Mouse (Mus musculus) cerebellum, postnatal 10 days (tissue): ENCODE measurements around the gene Prkn.

Experiments
- DNase-seq, 2 experiments: peaks; one replicate each; pipeline ENCODE4 v3.0.0; 2021; ENCODE audit warnings: mixed read lengths in 2 of 2

The Prkn gene

GRCm38 (mm10) chr17:11996311-11996710, 1156.1 kb downstream of the Prkn start:
- no peak for DNase-seq

- DNase-seq, result no peak
Measured at GRCm38 (mm10) chr17:12000285-12000684, 1160.1 kb downstream of the Prkn start.

- no peak for DNase-seq
Measured at GRCm38 (mm10) chr17:12021326-12021725, 1181.1 kb downstream of the Prkn start.

GRCm38 (mm10) chr17:12029362-12029761, 1189.2 kb downstream of the Prkn start:
- no peak for DNase-seq

GRCm38 (mm10) chr17:12029921-12030461, 1189.8 kb downstream of the Prkn start:
- DNase-seq, result peak in 1 of 2 experiments; percentile 6

- peak in 1 of 2 experiments; percentile 28 for DNase-seq
Measured at GRCm38 (mm10) chr17:12030556-12031160, 1190.5 kb downstream of the Prkn start.

- peak; percentile 89 to 92 for DNase-seq
Measured at GRCm38 (mm10) chr17:12031203-12031942, 1191.2 kb downstream of the Prkn start.

- peak in 1 of 2 experiments; percentile 12 for DNase-seq
Measured at GRCm38 (mm10) chr17:12032014-12032791, 1192.0 kb downstream of the Prkn start.

- DNase-seq, result peak in 1 of 2 experiments; percentile 1
Measured at GRCm38 (mm10) chr17:12035386-12035785, 1195.2 kb downstream of the Prkn start.

GRCm38 (mm10) chr17:12036205-12036604, 1196.0 kb downstream of the Prkn start:
- peak; percentile 88 to 93 for DNase-seq

- no peak for DNase-seq
Measured at GRCm38 (mm10) chr17:12037065-12037464, 1196.9 kb downstream of the Prkn start.

- no peak for DNase-seq
Measured at GRCm38 (mm10) chr17:12037574-12037973, 1197.4 kb downstream of the Prkn start.

- no peak for DNase-seq
Measured at GRCm38 (mm10) chr17:12038499-12038898, 1198.3 kb downstream of the Prkn start.

GRCm38 (mm10) chr17:12039188-12039587, 1199.0 kb downstream of the Prkn start:
- peak; percentile 94 to 95 for DNase-seq

- no peak for DNase-seq
Measured at GRCm38 (mm10) chr17:12039922-12040321, 1199.7 kb downstream of the Prkn start.

GRCm38 (mm10) chr17:12040546-12040945, 1200.4 kb downstream of the Prkn start:
- no peak for DNase-seq

GRCm38 (mm10) chr17:12041091-12041655, 1201.0 kb downstream of the Prkn start:
- DNase-seq, result no peak

- peak; percentile 61 to 70 for DNase-seq
Measured at GRCm38 (mm10) chr17:12042561-12043256, 1202.5 kb downstream of the Prkn start.

- DNase-seq, result no peak
Measured at GRCm38 (mm10) chr17:12044222-12044621, 1204.0 kb downstream of the Prkn start.

GRCm38 (mm10) chr17:12045861-12046273, 1205.7 kb downstream of the Prkn start:
- DNase-seq, result peak; percentile 93 to 95

GRCm38 (mm10) chr17:12047032-12047431, 1206.8 kb downstream of the Prkn start:
- no peak for DNase-seq

GRCm38 (mm10) chr17:12047523-12047922, 1207.3 kb downstream of the Prkn start:
- DNase-seq, result no peak
